Mouse (Mus musculus) 416B (cell line): ENCODE data around the gene Wsb1.

Experiments
- DNase-seq: peaks from one replicate; pipeline ENCODE4 v3.0.0; 2011; ENCODE audit warnings: low read depth

Wsb1 gene

GRCm38 (mm10) chr11:79217133-79217532 is 37.3 kb downstream of the Wsb1 start:
- no peak for DNase-seq

GRCm38 (mm10) chr11:79215539-79215938 is 38.9 kb downstream of the Wsb1 start:
- no peak for DNase-seq

GRCm38 (mm10) chr11:79214015-79214418 is 40.5 kb downstream of the Wsb1 start:
- DNase-seq, result peak; percentile 95

DNA sequence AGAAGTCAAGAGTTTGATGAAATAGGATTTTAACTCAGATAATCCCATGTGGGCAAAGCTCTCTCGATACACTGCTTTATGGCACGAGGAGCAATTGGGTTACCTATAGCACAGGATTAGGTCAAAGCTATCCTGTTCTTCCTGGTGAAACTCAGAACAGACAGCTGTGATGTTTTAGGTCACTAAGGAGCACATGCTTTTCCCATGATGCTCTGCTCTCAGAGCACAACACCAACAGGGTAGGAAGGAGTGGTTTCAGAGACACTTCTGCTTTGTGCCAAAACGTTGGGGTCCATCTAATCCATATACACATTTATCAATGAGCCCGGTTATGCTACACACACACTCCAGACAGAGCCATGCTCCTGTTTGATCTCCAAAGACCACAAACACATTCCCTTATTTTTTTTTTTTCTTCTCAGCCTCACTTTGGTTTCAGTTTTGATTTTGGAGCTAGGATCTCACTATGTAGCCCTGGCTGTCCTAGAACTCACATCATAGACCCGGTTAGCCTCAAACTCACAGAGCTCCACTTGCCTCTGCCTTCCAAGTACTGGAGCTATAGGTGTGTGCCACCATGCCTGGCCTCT is 44.5 kb downstream of the Wsb1 start:
- peak; percentile 23 for DNase-seq

- DNase-seq, result no peak
Observed at GRCm38 (mm10) chr11:79209113-79209512, 45.4 kb downstream of the Wsb1 start.

- no peak for DNase-seq
Observed at GRCm38 (mm10) chr11:79208462-79208861, 46.0 kb downstream of the Wsb1 start.

GRCm38 (mm10) chr11:79207691-79208090 is 46.8 kb downstream of the Wsb1 start:
- peak; percentile 19 for DNase-seq

GRCm38 (mm10) chr11:79204444-79204843 is 50.0 kb downstream of the Wsb1 start:
- no peak for DNase-seq

GRCm38 (mm10) chr11:79200502-79200901 is 54.0 kb downstream of the Wsb1 start:
- DNase-seq, result no peak

- DNase-seq, result peak; percentile 81
Observed at GRCm38 (mm10) chr11:79198562-79198961, 55.9 kb downstream of the Wsb1 start.

DNA sequence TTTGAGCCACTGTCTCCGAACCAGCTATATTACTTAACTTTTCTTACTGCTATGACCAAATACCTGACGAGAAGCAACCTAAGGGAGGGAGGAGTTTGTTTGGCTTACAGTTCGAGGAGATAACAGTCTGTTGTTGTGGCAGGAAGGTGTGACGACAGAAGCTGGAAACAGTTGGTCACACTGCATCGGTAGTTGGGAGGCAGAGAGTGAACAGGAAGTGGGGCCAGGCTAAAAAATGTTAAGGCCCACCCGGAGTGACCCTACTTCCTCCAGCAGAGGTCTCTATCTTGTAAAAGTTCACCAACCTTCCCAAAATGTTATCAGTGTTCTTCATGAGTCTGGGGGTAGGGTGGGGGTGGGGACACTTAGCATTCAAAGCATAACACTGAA is 56.6 kb downstream of the Wsb1 start:
- DNase-seq, result peak; percentile 82

- DNase-seq, result peak; percentile 14
Observed at GRCm38 (mm10) chr11:79196876-79197845, 57.3 kb downstream of the Wsb1 start.

DNA sequence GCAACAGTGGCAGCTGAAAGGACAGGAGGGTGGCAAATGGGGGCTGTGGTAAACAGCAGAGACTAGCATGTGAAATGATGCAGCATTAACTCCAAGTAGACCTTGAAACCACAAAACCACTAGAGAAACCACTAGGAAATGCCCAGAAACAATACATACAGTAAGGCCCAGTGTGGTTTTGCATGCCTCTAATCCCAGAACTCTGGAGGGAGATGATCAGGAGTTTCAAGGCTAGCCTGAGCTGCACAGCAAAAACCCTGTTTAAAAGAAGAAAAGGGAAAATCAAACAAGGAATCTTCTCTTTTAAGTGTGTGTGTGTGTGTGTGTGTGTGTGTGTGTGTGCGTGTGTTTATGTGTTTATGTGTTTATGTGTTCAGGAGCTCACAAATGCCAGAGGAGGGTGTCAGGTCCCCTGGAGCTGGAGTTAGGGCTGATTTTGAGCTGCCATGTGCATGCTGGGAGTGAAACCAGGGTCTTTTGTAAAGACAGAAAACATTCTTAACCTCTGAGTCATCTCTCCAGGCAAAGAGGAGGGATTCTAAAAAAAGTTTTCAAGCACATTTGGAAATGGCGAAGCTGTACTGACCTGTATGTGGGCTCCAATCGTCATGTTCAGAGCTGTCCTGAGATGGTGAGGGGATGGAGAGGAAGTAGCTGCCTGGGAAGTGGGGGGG is 58.1 kb downstream of the Wsb1 start:
- peak; percentile 71 for DNase-seq

DNA sequence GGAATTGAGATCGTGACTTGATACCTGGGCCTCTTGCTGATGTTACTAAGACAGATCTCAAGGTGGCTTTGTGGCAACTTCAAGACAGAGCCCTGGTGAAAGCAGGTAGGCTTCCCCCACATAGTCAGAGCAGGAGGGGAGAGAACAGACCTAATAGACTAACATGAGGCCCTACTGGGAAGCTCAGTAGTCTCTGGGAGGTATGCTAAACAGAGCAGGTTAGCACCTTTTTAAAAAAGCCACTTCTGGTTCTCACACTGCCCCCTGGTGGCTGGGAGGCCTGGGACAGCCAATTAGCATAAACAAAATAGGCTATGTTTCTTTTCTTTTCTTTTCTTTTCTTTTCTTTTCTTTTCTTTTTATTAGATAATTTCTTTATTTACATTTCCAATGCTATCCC is 62.3 kb downstream of the Wsb1 start:
- DNase-seq, result peak; percentile 60

DNA sequence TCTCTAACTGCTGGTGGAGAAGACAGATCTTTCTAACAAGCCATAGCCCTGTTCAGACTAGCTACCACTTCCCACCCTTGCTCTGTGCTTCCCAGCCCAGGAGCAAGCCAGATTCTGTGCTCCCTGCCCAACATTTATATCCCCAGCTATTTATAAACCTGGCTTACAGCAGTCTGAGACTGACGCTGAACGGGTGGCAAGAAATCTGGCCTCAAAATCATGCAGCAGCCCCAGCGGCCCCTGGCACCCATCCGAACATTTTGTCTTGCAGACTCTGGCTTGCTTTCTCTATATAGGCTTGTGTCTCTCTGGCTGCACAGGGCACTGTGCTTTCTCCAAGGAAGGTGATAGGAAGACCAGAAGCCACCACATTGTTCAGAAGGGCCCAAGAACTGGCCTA is 63.3 kb downstream of the Wsb1 start:
- DNase-seq, result no peak

DNA sequence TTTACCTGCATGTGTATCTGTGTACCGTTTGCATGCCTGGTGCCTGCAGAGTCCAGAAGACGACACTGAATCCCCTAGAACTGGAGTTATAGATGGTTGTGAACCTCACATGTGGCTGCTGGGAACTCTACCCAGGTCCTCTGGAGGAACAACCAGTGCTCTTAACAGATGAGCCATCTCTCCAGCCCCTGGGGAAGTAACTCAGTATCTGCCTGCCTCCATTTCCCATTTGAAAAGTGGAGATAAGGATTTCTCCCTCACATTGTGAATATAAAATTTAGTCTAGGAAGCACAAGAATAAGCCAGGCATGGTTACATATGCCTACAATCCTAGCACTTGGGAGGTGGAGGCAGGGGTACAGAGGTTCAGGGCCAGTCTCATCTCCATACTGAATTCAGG is 64.2 kb downstream of the Wsb1 start:
- DNase-seq, result no peak
